Mouse (Mus musculus) liver, embryonic 14 days (tissue): ENCODE data around the gene Olfr1323. TPM values are rescaled to one million over a fixed set of nuclear protein-coding genes. Genes with fewer than 3 reads are reported as not detected.

Source experiments
- polyA plus RNA-seq: library from polyadenylated mRNA; depleted of rRNA; stranded (reverse); fragments of >200 nt; gene quantifications from 2 replicates; pipeline ENCODE4 v1.2.3, GENCODE M21; 2012; rRNA removed

The Olfr1323 gene
- not detected in 2 replicates for polyA plus RNA-seq

GRCm38 (mm10) chrX:50019259-50019658 is at the start of gene Olfr1323:
Olfr1323 (minus strand) TSS chrX:50019359.

Other genes starting within 250 kb of the Olfr1323 start
- gene Igsf1, start 221.6 kb downstream of the Olfr1323 start, polyA plus RNA-seq, result 24.3 and 29.0 TPM in 2 replicates
- gene Olfr1322, start 127.9 kb downstream of the Olfr1323 start, polyA plus RNA-seq, result not detected in 2 replicates